Mouse (Mus musculus): ENCODE measurements around the gene Nat8f1.
"Not testable (repeated sequence)": the region's sequence is repeated elsewhere in the genome, so short reads cannot be mapped to it uniquely, and the experiment has no call there.

Nat8f1 gene

DNA sequence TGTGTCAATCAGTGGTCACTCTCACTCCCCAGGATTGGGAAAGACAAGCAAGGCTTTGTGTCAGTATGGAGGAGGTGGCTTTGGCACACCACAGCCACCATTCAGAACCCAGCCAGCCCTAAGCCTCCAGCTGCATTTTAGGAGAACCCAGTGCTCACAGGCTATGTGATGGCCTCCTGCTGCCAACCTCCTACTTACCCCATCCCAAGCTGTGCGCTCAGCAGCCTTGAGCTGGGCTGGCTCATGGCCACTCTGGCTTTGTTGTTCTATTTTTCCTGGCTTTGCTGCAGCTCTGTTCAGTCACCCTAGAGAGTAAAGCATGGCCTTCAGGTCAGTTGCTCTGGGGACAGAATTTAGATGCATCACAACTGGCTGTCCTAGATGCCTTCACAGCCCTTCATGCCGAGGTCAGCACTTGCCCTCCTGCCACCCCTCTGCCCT, 8.6 kb downstream of the Nat8f1 start:
- DNase-seq (ENCODE audit: low spot score) = not testable (repeated sequence)

DNA sequence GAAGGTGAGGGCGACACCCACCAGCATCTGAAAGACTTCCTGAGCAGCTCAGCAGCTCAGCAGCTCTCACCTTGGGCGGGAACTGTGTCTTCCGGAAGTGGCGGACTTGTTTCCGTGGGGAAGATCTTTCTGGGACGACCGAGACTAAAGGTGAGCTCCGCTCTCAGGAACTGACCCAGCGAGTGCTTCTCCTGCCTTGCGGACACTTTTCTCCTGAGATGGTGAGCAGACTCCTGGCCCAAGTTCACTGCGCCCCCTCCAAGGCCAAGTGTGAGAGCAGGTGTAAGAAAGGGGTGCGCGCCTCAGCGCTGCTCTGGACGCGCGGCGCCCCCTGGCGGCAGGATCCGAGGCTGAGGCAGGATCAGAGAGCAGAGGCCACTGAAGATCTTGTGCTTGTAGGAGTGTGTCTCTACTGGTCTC, 10.8 kb downstream of the Nat8f1 start, which contains the start of gene Nat8f4:
TSS of gene Nat8f4 (minus strand) at position 243 of the 420 bp plus-strand sequence.
- peak; percentile 73 for DNase-seq (ENCODE audit: low spot score)

DNA sequence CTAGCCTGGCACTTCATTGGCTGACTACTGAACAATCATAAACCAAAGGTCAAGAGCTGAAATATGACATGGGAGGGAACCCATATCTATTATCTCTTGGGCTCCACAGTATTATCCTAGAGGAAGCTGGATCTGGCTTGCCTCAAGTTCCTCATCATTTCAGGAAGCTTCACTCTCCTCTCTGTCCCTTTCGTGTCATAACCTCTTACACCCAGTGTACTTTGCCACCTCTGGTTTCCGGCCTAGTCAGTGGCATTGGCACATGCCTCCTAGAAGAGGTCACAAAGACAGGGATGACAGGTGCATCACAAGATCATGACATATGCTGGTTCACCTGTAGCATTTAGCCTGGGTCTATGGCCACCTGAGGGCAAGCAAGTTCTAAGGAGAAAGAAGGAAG, 13.2 kb downstream of the Nat8f1 start:
- no peak for DNase-seq (ENCODE audit: low spot score)

DNA sequence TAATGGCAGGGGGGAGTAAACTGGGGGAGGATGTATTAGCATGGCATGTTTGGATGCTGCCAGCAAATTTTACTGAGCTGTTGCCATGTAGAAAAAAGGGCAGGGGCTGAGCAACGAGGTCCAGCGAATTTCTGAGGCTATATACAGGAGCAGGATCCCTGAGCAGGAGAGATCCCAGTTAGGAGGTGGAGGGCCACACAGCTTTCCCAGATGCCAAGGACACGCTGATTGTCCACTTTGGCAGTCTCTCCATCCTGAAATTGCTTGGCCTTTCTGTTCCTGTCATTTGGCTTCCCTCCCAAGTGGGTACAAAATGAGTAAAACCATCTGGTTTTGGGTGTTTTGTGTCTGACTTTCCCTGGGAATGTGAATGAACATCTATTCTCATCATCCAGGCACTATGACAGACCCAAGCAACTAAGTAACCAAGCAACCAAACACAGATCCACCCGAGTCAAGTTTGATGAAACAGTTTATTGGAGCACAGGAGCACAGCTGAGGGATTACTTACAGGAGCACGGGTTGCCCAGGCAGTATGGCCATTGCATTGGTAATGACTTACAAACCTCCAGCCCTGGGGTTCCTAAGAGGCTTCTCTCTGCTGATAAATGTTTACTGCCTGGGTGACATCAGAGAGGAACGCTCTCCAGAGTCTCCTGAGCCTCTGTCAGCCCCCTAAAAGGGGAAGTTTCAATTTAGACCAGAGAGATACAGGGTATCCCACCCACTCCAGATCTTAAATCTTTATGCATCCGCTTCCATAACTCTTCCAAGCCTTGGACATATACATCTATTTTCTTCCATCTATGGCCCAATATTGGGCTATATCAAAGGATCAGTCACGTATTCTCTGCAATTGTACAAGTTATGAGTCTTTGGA, 16.7 kb downstream of the Nat8f1 start:
- DNase-seq (ENCODE audit: low spot score) = not testable (repeated sequence)

DNA sequence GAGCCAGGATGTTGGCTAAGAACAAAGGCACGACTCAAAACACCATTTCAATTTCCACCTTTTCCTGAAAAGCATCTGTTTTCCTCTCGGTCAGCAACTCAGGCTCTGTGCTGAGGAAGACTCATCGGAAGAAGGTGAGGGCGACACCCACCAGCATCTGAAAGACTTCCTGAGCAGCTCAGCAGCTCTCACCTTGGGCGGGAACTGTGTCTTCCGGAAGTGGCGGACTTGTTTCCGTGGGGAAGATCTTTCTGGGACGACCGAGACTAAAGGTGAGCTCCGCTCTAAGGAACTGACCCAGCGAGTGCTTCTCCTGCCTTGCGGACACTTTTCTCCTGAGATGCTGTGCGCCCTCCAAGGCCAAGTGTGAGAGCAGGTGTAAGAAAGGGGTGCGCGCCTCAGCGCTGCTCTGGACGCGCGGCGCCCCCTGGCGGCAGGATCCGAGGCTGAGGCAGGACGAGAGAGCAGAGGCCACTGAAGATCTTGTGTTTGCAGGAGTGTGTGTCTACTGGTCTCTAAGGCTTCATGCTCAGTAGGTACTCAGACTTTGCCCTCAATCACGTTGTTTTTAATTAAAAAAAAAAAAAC, 20.3 kb downstream of the Nat8f1 start:
- DNase-seq (ENCODE audit: low spot score) = not testable (repeated sequence)

DNA sequence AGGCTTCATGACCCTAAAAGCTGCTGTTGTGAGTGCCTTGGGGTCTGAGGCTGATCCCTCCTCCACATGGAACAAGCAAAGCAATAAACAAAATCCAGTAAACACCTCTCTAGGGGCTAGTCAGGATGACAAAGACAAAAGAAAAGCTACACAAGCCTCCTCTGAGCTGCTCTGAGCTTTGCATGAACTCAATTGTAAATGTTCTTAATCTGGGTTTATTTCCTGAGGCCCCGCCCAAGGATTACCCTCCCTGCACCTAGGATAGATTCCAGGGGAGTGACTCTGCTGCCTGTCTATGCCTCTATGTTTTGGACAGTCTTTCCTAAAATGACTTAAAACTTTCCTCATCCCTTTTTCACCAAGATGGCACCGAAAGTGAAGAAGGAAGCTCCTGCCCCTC, 26.5 kb downstream of the Nat8f1 start:
- DNase-seq (ENCODE audit: low spot score) = no peak

DNA sequence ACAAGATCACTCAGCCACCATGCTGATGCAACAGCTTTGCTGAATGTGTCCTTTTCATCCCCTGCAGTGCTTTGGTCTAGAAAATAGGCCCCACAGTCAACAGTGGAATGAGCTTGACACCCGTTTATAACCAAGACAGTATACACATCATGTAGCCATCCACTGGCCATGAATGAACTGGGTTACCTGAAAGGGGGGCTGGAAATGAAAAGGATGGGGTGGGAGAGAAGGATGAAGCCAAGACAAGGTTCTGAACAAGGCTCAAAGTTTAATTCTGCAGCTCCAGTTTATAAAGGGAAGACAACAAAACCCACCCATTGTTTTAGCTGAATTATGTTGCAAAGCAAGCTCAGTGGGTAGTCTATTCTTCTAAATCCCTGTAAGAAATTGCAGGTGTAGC, 31.2 kb downstream of the Nat8f1 start:
- no peak for DNase-seq (ENCODE audit: low spot score)

DNA sequence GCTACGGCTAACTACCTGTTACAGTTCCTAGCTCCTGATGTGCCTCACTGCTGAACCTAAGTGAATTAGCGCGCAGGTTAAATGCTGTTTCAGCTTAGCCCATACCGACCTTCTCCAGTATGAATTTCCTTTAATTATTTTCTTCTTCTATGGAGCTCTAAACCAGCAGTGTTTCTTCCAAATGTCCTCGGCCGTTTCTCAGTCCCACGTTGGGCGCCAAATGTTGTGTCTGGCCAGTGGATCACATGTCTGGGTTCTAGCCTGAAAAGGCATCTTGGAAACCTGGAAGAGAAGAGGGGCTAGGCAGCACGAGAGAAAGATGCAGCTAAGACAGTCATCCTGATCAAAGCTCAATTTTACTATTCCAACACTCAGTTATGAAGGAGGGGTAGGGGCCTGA, 32.2 kb downstream of the Nat8f1 start:
- DNase-seq (ENCODE audit: low spot score) = not testable (repeated sequence)

DNA sequence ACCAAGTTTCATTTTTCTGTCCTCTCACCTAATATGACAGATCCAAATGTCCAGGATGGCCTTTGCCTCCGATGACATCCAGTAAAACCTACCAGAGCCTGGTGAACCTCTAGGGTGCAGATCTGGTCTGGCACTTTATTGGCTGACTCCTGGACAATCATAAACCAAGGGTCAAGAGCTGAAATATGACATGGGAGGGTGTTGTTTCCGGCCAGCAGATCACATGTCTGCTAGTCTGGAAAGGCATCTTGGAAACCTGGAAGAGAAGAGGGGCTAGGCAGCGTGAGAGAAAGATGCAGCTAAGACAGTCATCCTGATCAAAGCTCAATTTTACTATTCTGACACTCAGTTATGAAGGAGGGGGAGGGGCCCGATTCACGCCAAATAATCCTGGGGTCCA, 46.5 kb downstream of the Nat8f1 start, which contains the start of gene Nat8f2:
TSS of gene Nat8f2 (minus strand) at position 153 of the 400 bp plus-strand sequence.
- not testable (repeated sequence) for DNase-seq (ENCODE audit: low spot score)

DNA sequence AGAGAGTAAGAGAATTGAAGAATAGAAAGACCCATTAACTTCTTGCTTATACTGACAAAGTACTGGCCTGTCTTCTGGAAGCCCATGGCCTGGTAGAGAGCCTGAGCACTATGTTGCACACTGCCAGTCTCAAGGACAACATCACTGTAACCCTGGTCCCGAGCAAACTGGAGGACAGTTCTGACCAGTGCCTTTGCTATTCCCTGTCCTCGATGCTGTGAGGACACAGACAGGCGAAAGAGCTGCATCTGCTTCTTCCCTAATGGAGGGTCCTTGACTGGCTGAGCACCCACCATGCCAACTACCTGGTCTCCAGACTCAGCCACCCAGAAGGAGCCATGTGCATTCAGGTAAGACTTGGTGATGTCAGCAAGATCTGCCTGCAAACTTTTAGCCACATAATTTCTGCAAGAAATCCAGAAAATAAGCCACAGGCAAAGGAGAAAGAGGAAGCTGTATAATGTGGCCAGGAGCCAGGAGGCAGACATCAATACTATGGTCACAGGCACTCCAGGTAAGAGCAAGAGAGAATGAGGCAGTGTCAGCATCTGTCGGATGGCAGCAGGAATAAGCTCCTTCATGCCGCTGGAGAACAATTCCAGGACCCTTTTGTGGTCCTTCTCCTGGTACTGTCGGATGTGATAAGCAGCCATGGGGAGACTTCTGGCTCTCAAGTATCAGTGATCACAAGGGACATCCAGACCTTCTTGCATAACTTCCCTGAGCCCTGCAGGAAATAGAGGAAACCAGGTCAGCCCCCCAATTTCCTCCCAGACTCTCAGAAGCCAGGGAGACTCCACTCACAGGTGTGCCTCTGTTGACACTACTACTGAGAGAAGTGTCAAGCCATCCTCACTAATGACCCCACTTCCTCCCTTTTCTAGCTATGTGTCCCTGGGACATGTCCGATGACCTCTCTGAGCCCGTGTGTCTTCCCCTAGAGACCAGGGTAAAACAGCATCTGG, 47.5 kb downstream of the Nat8f1 start:
- DNase-seq (ENCODE audit: low spot score) = no peak

DNA sequence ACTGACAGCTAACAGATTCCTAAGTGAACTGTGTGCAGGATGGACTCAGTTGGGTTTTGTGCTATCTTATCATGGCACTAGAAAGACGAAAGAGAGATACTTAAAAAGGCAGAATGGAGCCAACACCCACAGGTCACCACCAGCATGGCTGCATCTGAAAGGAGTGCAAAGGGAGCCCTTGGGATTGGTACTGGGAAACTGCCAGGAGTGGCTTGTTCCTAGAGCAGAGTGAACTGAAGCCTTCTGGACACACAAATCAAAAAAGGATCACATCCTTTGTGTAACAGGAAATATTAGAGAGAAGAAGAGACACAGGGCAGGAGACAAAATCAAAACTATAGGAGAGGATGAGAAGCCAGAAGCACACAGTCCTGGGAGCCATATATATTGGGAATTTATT, 48.5 kb downstream of the Nat8f1 start:
- not testable (repeated sequence) for DNase-seq (ENCODE audit: low spot score)

DNA sequence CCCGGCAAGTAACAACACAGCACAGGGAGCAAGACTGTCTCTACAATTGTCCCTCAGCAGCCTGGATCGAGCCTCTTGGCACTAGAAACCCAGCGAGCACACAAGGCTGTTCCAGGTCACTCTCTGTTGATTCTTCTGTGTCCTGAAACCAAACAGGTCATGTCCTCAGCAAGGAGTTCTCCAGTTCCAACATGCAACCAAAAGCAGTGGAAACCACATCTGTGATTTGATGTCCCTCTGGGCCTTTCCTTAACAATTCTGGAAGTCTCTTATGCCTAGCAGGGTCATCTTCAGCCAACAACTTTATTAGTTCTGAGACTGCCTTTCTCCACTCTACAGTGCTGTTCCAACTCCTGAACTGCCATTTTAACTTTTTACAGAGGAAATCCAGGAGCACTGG, 49.3 kb downstream of the Nat8f1 start:
- not testable (repeated sequence) for DNase-seq (ENCODE audit: low spot score)

DNA sequence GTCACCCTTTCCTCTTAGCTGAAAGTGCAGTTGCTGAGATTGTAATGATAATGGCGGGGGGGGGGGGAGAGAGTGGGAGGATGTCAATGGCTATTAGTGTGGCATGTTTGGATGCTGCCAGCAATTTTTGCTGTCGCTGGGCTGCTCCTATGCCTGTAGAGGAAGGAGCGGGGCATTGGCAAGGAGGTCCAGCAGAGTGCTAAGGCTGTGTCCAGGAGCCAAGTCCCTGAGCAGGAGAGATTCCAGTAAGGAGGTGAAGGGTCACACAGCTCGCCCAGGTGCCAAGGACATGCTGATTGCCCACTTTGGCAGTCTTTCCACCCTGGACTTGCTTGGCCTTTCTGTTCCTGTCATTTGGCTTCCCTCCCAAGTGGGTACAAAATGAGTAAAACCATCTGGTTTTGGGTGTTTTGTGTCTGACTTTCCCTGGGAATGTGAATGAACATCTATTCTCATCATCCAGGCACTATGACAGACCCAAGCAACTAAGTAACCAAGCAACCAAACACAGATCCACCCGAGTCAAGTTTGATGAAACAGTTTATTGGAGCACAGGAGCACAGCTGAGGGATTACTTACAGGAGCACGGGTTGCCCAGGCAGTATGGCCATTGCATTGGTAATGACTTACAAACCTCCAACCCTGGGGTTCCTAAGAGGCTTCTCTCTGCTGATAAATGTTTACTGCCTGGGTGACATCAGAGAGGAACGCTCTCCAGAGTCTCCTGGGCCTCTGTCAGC, 50.4 kb downstream of the Nat8f1 start:
- DNase-seq (ENCODE audit: low spot score) = not testable (repeated sequence)

DNA sequence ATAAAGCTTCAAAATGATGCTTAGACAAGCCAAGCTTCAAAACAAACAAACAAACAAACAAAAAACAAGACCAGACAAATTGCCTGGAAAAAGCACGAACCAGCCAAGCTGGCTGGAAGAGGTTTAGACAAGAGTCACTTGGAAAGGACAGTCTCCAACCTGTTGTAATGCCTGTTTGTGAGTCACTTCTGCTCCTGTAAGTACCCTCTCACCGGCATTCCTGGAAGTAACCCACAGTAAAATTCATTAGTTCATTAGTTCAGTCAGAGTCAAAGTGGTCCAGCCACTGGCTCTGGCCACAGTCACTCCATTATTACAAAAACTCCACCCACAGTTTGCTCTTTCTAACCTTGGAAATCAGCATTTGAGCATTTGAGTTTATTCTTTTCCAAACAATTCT, 51.6 kb downstream of the Nat8f1 start:
- DNase-seq (ENCODE audit: low spot score) = no peak

DNA sequence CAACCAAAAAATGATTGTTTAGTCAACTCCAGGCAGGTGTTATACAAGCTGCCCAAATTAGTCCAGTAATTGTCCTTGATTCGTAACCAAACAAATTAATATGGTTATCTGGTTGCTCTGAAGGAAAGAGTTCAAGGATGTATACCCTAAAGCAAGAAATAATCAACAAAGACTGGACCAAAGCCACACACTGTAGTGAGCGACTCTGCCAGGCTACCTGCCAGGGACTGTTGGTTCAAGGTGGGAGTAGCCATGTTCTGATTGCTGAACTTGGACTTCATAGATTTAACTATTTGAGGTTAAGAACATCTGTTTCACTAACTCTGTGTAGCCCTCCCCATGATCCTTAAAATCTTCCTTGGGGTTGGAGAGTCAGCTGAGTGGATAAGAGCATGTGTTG, 52.4 kb downstream of the Nat8f1 start:
- no peak for DNase-seq (ENCODE audit: low spot score)

DNA sequence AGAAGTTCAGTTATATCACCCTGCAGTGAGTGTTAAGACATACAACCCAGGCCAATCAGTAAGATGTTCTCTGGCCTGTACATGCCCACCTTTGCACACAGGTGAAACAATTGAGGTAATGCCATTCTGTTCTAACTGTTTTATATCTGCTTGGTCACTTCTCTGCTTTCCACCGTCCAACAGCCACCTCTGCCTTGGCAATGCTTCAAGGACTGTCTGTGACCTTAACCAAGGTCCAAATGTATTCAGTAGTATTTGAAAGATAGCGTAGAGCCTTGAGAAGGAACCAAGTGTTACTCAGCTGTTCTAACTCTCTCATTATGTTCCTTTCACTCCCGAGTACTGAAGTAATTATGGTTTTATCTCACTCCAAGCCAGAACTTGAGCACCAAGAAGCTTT, 52.9 kb downstream of the Nat8f1 start:
- DNase-seq (ENCODE audit: low spot score) = no peak

DNA sequence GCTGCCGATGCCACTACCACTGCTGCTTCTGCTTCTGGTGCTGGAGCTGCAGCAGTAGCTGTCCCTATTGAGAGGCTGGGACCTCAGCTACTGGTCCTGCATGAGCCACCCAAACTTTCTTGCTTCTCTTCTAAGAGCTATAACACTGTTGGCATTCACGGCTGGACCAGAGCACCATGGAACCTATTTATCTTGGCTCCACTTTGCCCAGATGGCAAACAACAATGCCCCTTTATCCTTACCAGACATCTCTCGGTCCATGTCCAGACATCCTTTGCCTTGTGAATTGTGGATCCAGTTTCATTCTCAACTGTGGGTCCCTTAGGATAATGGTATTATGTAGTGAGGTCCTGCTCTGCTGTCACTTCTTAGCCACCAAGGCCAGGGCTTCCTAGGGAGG, 54.2 kb downstream of the Nat8f1 start:
- DNase-seq (ENCODE audit: low spot score) = no peak
